Mouse (Mus musculus) hindbrain, embryonic 13.5 days (tissue): ENCODE measurements around the gene Lrrc27. TPM values are rescaled to one million over a fixed set of nuclear protein-coding genes. Genes with fewer than 3 reads are reported as not detected.
A peak's percentile ranks its signal among the peaks of the same experiment; 100 is the strongest.

Experiments
- ATAC-seq: fragments of 200-750 bp; cut with Nextera tagmentation; 2 replicates; pipeline ENCODE4 v1.8.0; 2017; ENCODE audit warnings: moderate TSS enrichment; ENCODE audit not compliant: low FRiP score
- H3K27ac ChIP-seq: fragments of 300-500 bp; sonication (generic); 2 replicates; pipeline ENCODE4 v1.5.1; 2015; ENCODE audit warnings: inconsistent platforms, mild to moderate bottlenecking, moderate library complexity
- H3K27me3 ChIP-seq: fragments of 300-500 bp; sonication (generic); 2 replicates; pipeline ENCODE4 v1.6.1; 2015; ENCODE audit warnings: mild to moderate bottlenecking, inconsistent platforms
- H3K36me3 ChIP-seq: fragments of 300-500 bp; sonication (generic); 2 replicates; pipeline ENCODE4 v1.6.1; 2015; ENCODE audit warnings: mild to moderate bottlenecking, inconsistent platforms
- H3K4me1 ChIP-seq: fragments of 300-500 bp; sonication (generic); replicated peaks from 2 replicates; pipeline ENCODE4 v1.6.1; 2015; ENCODE audit warnings: inconsistent platforms
- H3K4me2 ChIP-seq: fragments of 300-500 bp; sonication (generic); 2 replicates; pipeline ENCODE4 v1.6.1; 2015; ENCODE audit warnings: inconsistent platforms, mild to moderate bottlenecking, moderate library complexity
- H3K4me3 ChIP-seq: fragments of 300-500 bp; sonication (generic); 2 replicates; pipeline ENCODE4 v1.5.1; 2015; ENCODE audit warnings: mild to moderate bottlenecking, inconsistent platforms
- H3K9ac ChIP-seq: fragments of 300-500 bp; sonication (generic); 2 replicates; pipeline ENCODE4 v1.6.1; 2015; ENCODE audit warnings: mild to moderate bottlenecking, inconsistent platforms
- H3K9me3 ChIP-seq: fragments of 300-500 bp; sonication (generic); 2 replicates; pipeline ENCODE4 v1.6.1; 2016; ENCODE audit warnings: inconsistent platforms
- WGBS: fragments of 180-500 bp; shearing (Covaris S2); methylation state at CpG from one replicate; pipeline ENCODE4 v1.1.7; 2015; 5-methylcytosine and 5-hydroxymethylcytosine counted together
- polyA plus RNA-seq: library from polyadenylated mRNA; unstranded; fragments of >200 nt; fragmentation: Nextera tagmentation; extraction: Ambion mirVana; gene quantifications from 2 replicates; pipeline ENCODE4 v1.2.1, GENCODE M21; 2015

Gene Lrrc27
- polyA plus RNA-seq, 1 experiment from 2014 or later, result 3.5 TPM

GRCm38 (mm10) chr7:139266886-139267870 is 54.4 kb downstream of the Lrrc27 start:
- no peak for ATAC-seq
- WGBS, result 82% methylated on average over 8 of the region's 8 CpGs
- Histone ChIP-seq H3K4me3 (no peak overlapping the region), H3K9me3 (no peaks in the 10 kb centered on the region), H3K27me3 (no peaks in the 10 kb centered on the region), H3K9ac (0 out of 2 replicates have a peak overlapping the region, but pooled peaks have one; percentile 9), H3K27ac (no peak overlapping the region), H3K4me1 (peaks cover 13% of the 10 kb centered on the region), H3K36me3 (no peaks in the 10 kb centered on the region), H3K4me2 (no peak overlapping the region)

GRCm38 (mm10) chr7:139270738-139271137 is 58.0 kb downstream of the Lrrc27 start:
- Histone ChIP-seq H3K9me3 (no peaks in the 10 kb centered on the region), H3K36me3 (no peaks in the 10 kb centered on the region), H3K4me1 (peaks cover 27% of the 10 kb centered on the region), H3K27me3 (no peaks in the 10 kb centered on the region), H3K4me2 (no peak overlapping the region), H3K9ac (no peak overlapping the region), H3K27ac (no peak overlapping the region), H3K4me3 (no peak overlapping the region)
- WGBS, result 85% methylated on average over 1 of the region's 1 CpGs
- ATAC-seq, result no peak

GRCm38 (mm10) chr7:139271871-139272270 is 59.1 kb downstream of the Lrrc27 start:
- Histone ChIP-seq H3K27me3 (no peaks in the 10 kb centered on the region), H3K9me3 (no peaks in the 10 kb centered on the region), H3K27ac (no peak overlapping the region), H3K9ac (no peak overlapping the region), H3K4me1 (peaks cover 26% of the 10 kb centered on the region), H3K36me3 (no peaks in the 10 kb centered on the region), H3K4me3 (no peak overlapping the region), H3K4me2 (no peak overlapping the region)
- WGBS, result 85% methylated on average over 5 of the region's 5 CpGs
- no peak for ATAC-seq

GRCm38 (mm10) chr7:139272639-139273396 is 60.0 kb downstream of the Lrrc27 start:
- Histone ChIP-seq H3K9me3 (no peaks in the 10 kb centered on the region), H3K4me3 (no peak overlapping the region), H3K4me2 (no peak overlapping the region), H3K27ac (peak overlapping the region; percentile 44; the same call in 1 of the 2 replicates), H3K27me3 (no peaks in the 10 kb centered on the region), H3K4me1 (peaks cover 29% of the 10 kb centered on the region), H3K36me3 (no peaks in the 10 kb centered on the region), H3K9ac (no peak overlapping the region)
- no peak for ATAC-seq
- 30% methylated on average over 1 of the region's 1 CpGs for WGBS

- H3K4me3 ChIP-seq, result no peak overlapping the region
- H3K9me3 ChIP-seq, result no peaks in the 10 kb centered on the region
- H3K4me2 ChIP-seq, result no peak overlapping the region
- no peak overlapping the region for H3K9ac ChIP-seq
- H3K27me3 ChIP-seq, result no peaks in the 10 kb centered on the region
- H3K4me1 ChIP-seq, result peaks cover 29% of the 10 kb centered on the region
- H3K27ac ChIP-seq, result peak overlapping the region; percentile 44; the same call in 1 of the 2 replicates
- ATAC-seq, result no peak
- no peaks in the 10 kb centered on the region for H3K36me3 ChIP-seq
- WGBS, result 68% methylated on average over 2 of the region's 2 CpGs
These were observed 60.6 kb downstream of the Lrrc27 start for GRCm38 (mm10) chr7:139273397-139273719.

GRCm38 (mm10) chr7:139275586-139275985 is 62.8 kb downstream of the Lrrc27 start:
- H3K4me3 ChIP-seq, result no peak overlapping the region
- peaks cover 43% of the 10 kb centered on the region for H3K4me1 ChIP-seq
- ATAC-seq, result no peak
- no peak overlapping the region for H3K4me2 ChIP-seq
- WGBS, result 75% methylated on average over 10 of the region's 10 CpGs
- H3K9me3 ChIP-seq, result no peaks in the 10 kb centered on the region
- no peak overlapping the region for H3K9ac ChIP-seq
- H3K27ac ChIP-seq, result peak overlapping the region; percentile 27; the same call in 1 of the 2 replicates
- no peaks in the 10 kb centered on the region for H3K36me3 ChIP-seq
- H3K27me3 ChIP-seq, result no peaks in the 10 kb centered on the region

- Histone ChIP-seq H3K27me3 (no peaks in the 10 kb centered on the region), H3K9me3 (no peaks in the 10 kb centered on the region), H3K4me2 (no peak overlapping the region), H3K9ac (no peak overlapping the region), H3K4me3 (no peak overlapping the region), H3K4me1 (peaks cover 47% of the 10 kb centered on the region), H3K27ac (peak overlapping the region; percentile 32; the same call in 1 of the 2 replicates), H3K36me3 (no peaks in the 10 kb centered on the region)
- ATAC-seq, result no peak
- WGBS, result 88% methylated on average over 10 of the region's 10 CpGs
These were observed 63.4 kb downstream of the Lrrc27 start for GRCm38 (mm10) chr7:139276150-139276549.

GRCm38 (mm10) chr7:139277536-139277935 is 64.7 kb downstream of the Lrrc27 start:
- Histone ChIP-seq H3K4me1 (peaks cover 44% of the 10 kb centered on the region), H3K36me3 (no peaks in the 10 kb centered on the region), H3K9me3 (no peaks in the 10 kb centered on the region), H3K4me3 (no peak overlapping the region), H3K27me3 (no peaks in the 10 kb centered on the region), H3K4me2 (no peak overlapping the region), H3K9ac (no peak overlapping the region), H3K27ac (no peak overlapping the region)
- 79% methylated on average over 7 of the region's 7 CpGs for WGBS
- no peak for ATAC-seq

- no peaks in the 10 kb centered on the region for H3K36me3 ChIP-seq
- H3K4me3 ChIP-seq, result no peak overlapping the region
- H3K4me1 ChIP-seq, result peaks cover 35% of the 10 kb centered on the region
- WGBS, result 69% methylated on average over 5 of the region's 5 CpGs
- ATAC-seq, result no peak
- no peaks in the 10 kb centered on the region for H3K27me3 ChIP-seq
- no peaks in the 10 kb centered on the region for H3K9me3 ChIP-seq
- H3K9ac ChIP-seq, result no peak overlapping the region
- 0 out of 2 replicates have a peak overlapping the region, but pooled peaks have one; percentile 6 for H3K27ac ChIP-seq
- no peak overlapping the region for H3K4me2 ChIP-seq
These were observed 66.8 kb downstream of the Lrrc27 start for GRCm38 (mm10) chr7:139279571-139279970.

- Histone ChIP-seq H3K4me1 (peaks cover 35% of the 10 kb centered on the region), H3K9me3 (no peaks in the 10 kb centered on the region), H3K4me2 (no peak overlapping the region), H3K36me3 (no peaks in the 10 kb centered on the region), H3K9ac (no peak overlapping the region), H3K27me3 (no peaks in the 10 kb centered on the region), H3K27ac (no peak overlapping the region), H3K4me3 (no peak overlapping the region)
- WGBS, result 81% methylated on average over 1 of the region's 1 CpGs
- no peak for ATAC-seq
These were observed 67.3 kb downstream of the Lrrc27 start for GRCm38 (mm10) chr7:139280044-139280443.

GRCm38 (mm10) chr7:139281195-139281594 is 68.4 kb downstream of the Lrrc27 start:
- Histone ChIP-seq H3K4me1 (peaks cover 24% of the 10 kb centered on the region), H3K4me3 (no peak overlapping the region), H3K36me3 (no peaks in the 10 kb centered on the region), H3K4me2 (no peak overlapping the region), H3K9ac (no peak overlapping the region), H3K9me3 (no peaks in the 10 kb centered on the region), H3K27me3 (no peaks in the 10 kb centered on the region), H3K27ac (no peak overlapping the region)
- no peak for ATAC-seq
- WGBS, result 38% methylated on average over 2 of the region's 2 CpGs

- Histone ChIP-seq H3K4me1 (peaks cover 22% of the 10 kb centered on the region), H3K36me3 (no peaks in the 10 kb centered on the region), H3K4me3 (no peak overlapping the region), H3K27ac (no peak overlapping the region), H3K9me3 (no peaks in the 10 kb centered on the region), H3K9ac (no peak overlapping the region), H3K27me3 (no peaks in the 10 kb centered on the region; the same call in 1 of the 2 replicates), H3K4me2 (no peak overlapping the region)
- no peak for ATAC-seq
- 84% methylated on average over 3 of the region's 3 CpGs for WGBS
These were observed 69.2 kb downstream of the Lrrc27 start for GRCm38 (mm10) chr7:139282037-139282436.
